In the genomic region with DNA sequence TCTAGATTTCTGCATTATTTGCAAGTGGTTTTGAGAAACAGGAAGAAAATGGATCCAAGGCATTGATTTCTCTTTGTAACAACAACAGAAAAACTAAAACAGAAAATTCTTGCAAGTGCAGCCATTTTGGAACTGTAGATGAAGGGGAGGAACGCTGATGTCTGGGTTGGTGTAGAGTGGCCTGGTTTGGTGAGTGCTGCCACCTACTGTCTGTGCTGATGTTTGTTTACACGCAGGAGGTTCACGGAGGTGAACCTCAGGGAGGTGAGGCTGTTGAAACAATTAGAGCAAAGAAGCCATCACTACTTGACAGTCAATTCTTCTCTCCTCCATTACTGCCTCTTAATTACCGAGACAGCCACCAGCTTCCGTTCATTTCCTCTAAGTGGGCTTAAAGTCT, we compare ENCODE assay signal across 9 mouse cellular contexts. TPM values are rescaled to one million over a fixed set of nuclear protein-coding genes. Genes with fewer than 3 reads are reported as not detected.
DNase-seq lines count a peak whose midpoint lies in the region; ATAC-seq and TF ChIP-seq lines count a peak whose summit lies in the region.
"Had no signal": no experiment of that assay in that cellular context is flagged by ENCODE, and none has a peak within 500 bp of the region (broad histone marks: within the 10 kb centered on the region; RNA-seq: fewer than 3 reads in every experiment).

No protein-coding gene starts in this region.

- no peak overlapping the region for H3K9ac ChIP-seq in forebrain, postnatal 0 days
- no peak overlapping the region for H3K9ac ChIP-seq in liver, embryonic 11.5 days (ENCODE audit: low read depth, low read length)

- peak; percentile 88 for TF ChIP-seq CTCF in cerebellum, adult 2 months (IDR thresholded peaks at IDR 0.05; ENCODE audit: borderline replicate concordance, insufficient read depth, low read depth, low read length)
- peak; percentile 86 for TF ChIP-seq CTCF in forebrain, postnatal 0 days (IDR thresholded peaks at IDR 0.05; ENCODE audit: low read depth)

- peak; percentile 91 for ATAC-seq in forebrain, postnatal 0 days
- peak; percentile 94 for ATAC-seq in inflammation-experienced regulatory T-cells, adult 6 months
- ATAC-seq in liver, embryonic 11.5 days (replicated peaks; ENCODE audit: low FRiP score): peak; percentile 69; the same call in 1 of the 2 replicates

- peak overlapping the region; percentile 16 for H3K4me3 ChIP-seq in cerebellum, adult 2 months (replicated peaks; ENCODE audit: insufficient read depth, low read depth, low read length)
- no peak overlapping the region for H3K4me3 ChIP-seq in forebrain, postnatal 0 days (ENCODE audit: low read depth, low read length)
- no peak overlapping the region for H3K4me3 ChIP-seq in liver, embryonic 11.5 days (ENCODE audit: low read depth, low read length)

- H3K4me1 ChIP-seq in cerebellum, adult 2 months (ENCODE audit: control insufficient read depth, insufficient read depth, low read length): peaks cover 13% of the 10 kb centered on the region
- H3K4me1 ChIP-seq in forebrain, postnatal 0 days (ENCODE audit: insufficient read depth): peaks cover 6% of the 10 kb centered on the region; the same call in 1 of the 2 replicates
- H3K4me1 ChIP-seq in liver, embryonic 11.5 days (replicated peaks; ENCODE audit: control insufficient read depth, insufficient read depth, low read length): peaks cover 6% of the 10 kb centered on the region; the same call in 1 of the 2 replicates

- H3K9me3 ChIP-seq in forebrain, postnatal 0 days (ENCODE audit: low read length): no peaks in the 10 kb centered on the region
- no peaks in the 10 kb centered on the region for H3K9me3 ChIP-seq in liver, embryonic 11.5 days (ENCODE audit: control insufficient read depth, low read length)

- TF ChIP-seq POLR2A in cerebellum, adult 2 months (IDR thresholded peaks at IDR 0.05; ENCODE audit: borderline replicate concordance, insufficient read depth, low read length): no peak

- H3K4me2 ChIP-seq in forebrain, postnatal 0 days (ENCODE audit: low read depth): peak overlapping the region; percentile 1; the same call in 1 of the 2 replicates
- no peak overlapping the region for H3K4me2 ChIP-seq in liver, embryonic 11.5 days

- no peak overlapping the region for H3K27ac ChIP-seq in cerebellum, adult 2 months (ENCODE audit: insufficient read depth, low read length)
- peak overlapping the region; percentile 2; the same call in 1 of the 2 replicates for H3K27ac ChIP-seq in forebrain, postnatal 0 days (ENCODE audit: low read depth, low read length)
- H3K27ac ChIP-seq in liver, embryonic 11.5 days (ENCODE audit: low read depth, low read length): no peak overlapping the region

- peaks cover 39% of the 10 kb centered on the region for H3K36me3 ChIP-seq in forebrain, postnatal 0 days (ENCODE audit: insufficient read depth)
- H3K36me3 ChIP-seq in liver, embryonic 11.5 days (ENCODE audit: control insufficient read depth, insufficient read depth, low read length): peaks cover 3% of the 10 kb centered on the region; the same call in 1 of the 2 replicates

- peak; percentile 51 to 57 for DNase-seq in urinary bladder, postnatal 36 days (ENCODE audit: low spot score in 2 of 2)
- no peak for DNase-seq in urinary bladder, adult 2 months (ENCODE audit: low spot score)
- DNase-seq in cerebellum, adult 2 months: peak; percentile 68
- DNase-seq in forebrain, postnatal 0 days: peak; percentile 82
- DNase-seq in liver, embryonic 11.5 days (ENCODE audit: low spot score): no peak
- DNase-seq in naive thymus-derived CD4-positive, alpha-beta T cell, adult 2 months (ENCODE audit: low read depth): peak; percentile 83
- peak; percentile 66 for DNase-seq in thymus, postnatal 25 days

- 28% methylated on average over 5 of the region's 5 CpGs for WGBS in cerebellum, adult 2 months
- WGBS in forebrain, postnatal 0 days: 9% methylated on average over 5 of the region's 5 CpGs
- WGBS in liver, embryonic 11.5 days: 33% methylated on average over 5 of the region's 5 CpGs

- no peaks in the 10 kb centered on the region for H3K27me3 ChIP-seq in cerebellum, adult 2 months (ENCODE audit: control insufficient read depth, insufficient read depth, low read length)
- H3K27me3 ChIP-seq in forebrain, postnatal 0 days (ENCODE audit: insufficient read depth, low read length): no peaks in the 10 kb centered on the region
- H3K27me3 ChIP-seq in liver, embryonic 11.5 days (replicated peaks; ENCODE audit: control insufficient read depth, insufficient read depth, low read length): no peaks in the 10 kb centered on the region

RNA-seq across cellular contexts. Expression of a gene that starts 54.7 kb away (rescaled TPM):
- not detected in 2 replicates for polyA plus RNA-seq in urinary bladder, adult 2 months (2012; rRNA removed)
- polyA plus RNA-seq in cerebellum, adult 2 months (2012; rRNA removed): not detected in 2 replicates
- total RNA-seq in forebrain, postnatal 0 days (2014; rRNA removed): 0.24 TPM in 1 of 2 replicates, not detected in the other
- polyA plus RNA-seq in forebrain, postnatal 0 days (2015; fragmentation: Nextera tagmentation; extraction: Ambion mirVana): 0.33 and 0.35 TPM in 2 replicates
- polyA plus RNA-seq in inflammation-experienced regulatory T-cells, adult 6 months (2017; shearing (Covaris generic)): not detected
- polyA plus RNA-seq in liver, embryonic 11.5 days (2014; fragmentation: Nextera tagmentation; extraction: Ambion mirVana): 0.15 TPM in 1 of 2 replicates, not detected in the other
- polyA plus RNA-seq: large intestine, adult 2 months had no signal

Comparison
In these comparisons a context has a peak if more than half of its experiments do, and no peak if none do; other contexts are left out.
1. DNase-seq: peak in urinary bladder, postnatal 36 days (2 of 2), cerebellum, adult 2 months (2 of 2), forebrain, postnatal 0 days (single experiment), naive thymus-derived CD4-positive, alpha-beta T cell, adult 2 months (single experiment) and thymus, postnatal 25 days (single experiment); none in urinary bladder, adult 2 months (single experiment) and liver, embryonic 11.5 days (single experiment).
2. Peak in every context shown above with its lines, with median percentiles within 50 percentile points of each other: ATAC-seq.